Mouse (Mus musculus) liver, embryonic 11.5 days (tissue): Measurements from ENCODE around the gene Tulp3. TPM values are rescaled to one million over a fixed set of nuclear protein-coding genes. Genes with fewer than 3 reads are reported as not detected.

Source experiments
- ATAC-seq: fragments of 200-750 bp; cut with Nextera tagmentation; replicated peaks from 2 replicates; pipeline ENCODE4 v1.8.0; 2017; ENCODE audit warnings: moderate number of reproducible peaks, mild to moderate bottlenecking, moderate TSS enrichment, moderate library complexity; ENCODE audit not compliant: low FRiP score
- DNase-seq: peaks from one replicate; pipeline ENCODE4 v3.0.0-alpha.2; 2017; ENCODE audit warnings: low spot score
- H3K27ac ChIP-seq: fragments of 300-500 bp; sonication (generic); 2 replicates; pipeline ENCODE4 v1.5.1; 2014; ENCODE audit warnings: mild to moderate bottlenecking, low read depth, low read length, control low read depth
- H3K27me3 ChIP-seq: fragments of 300-500 bp; sonication (generic); replicated peaks from 2 replicates; pipeline ENCODE4 v1.6.1; 2014; ENCODE audit warnings: low read length, mixed read lengths; ENCODE audit not compliant: control insufficient read depth, insufficient read depth
- H3K36me3 ChIP-seq: fragments of 300-500 bp; sonication (generic); 2 replicates; pipeline ENCODE4 v1.6.1; 2014; ENCODE audit warnings: mild to moderate bottlenecking, low read length, moderate library complexity, mixed read lengths; ENCODE audit not compliant: control insufficient read depth, insufficient read depth
- H3K4me1 ChIP-seq: fragments of 300-500 bp; sonication (generic); replicated peaks from 2 replicates; pipeline ENCODE4 v1.6.1; 2014; ENCODE audit warnings: low read length, mixed read lengths; ENCODE audit not compliant: control insufficient read depth, insufficient read depth
- H3K4me2 ChIP-seq: fragments of 300-500 bp; sonication (generic); 2 replicates; pipeline ENCODE4 v1.6.1; 2014; ENCODE audit warnings: mild to moderate bottlenecking, control low read depth, moderate library complexity
- H3K4me3 ChIP-seq: fragments of 300-500 bp; sonication (generic); 2 replicates; pipeline ENCODE4 v1.5.1; 2014; ENCODE audit warnings: low read depth, low read length, control low read depth
- H3K9ac ChIP-seq: fragments of 300-500 bp; sonication (generic); 2 replicates; pipeline ENCODE4 v1.6.1; 2014; ENCODE audit warnings: low read depth, low read length, control low read depth
- H3K9me3 ChIP-seq: fragments of 300-500 bp; sonication (generic); 2 replicates; pipeline ENCODE4 v1.6.1; 2016; ENCODE audit warnings: low read length, inconsistent platforms, mixed read lengths; ENCODE audit not compliant: control insufficient read depth
- WGBS: fragments of 180-500 bp; shearing (Covaris S2); extraction: QIAGEN DNeasy Blood & Tissue Kit; methylation state at CpG from one replicate; pipeline ENCODE4 v1.1.7; 2014; 5-methylcytosine and 5-hydroxymethylcytosine counted together
- polyA plus RNA-seq: library from polyadenylated mRNA; unstranded; fragments of >200 nt; fragmentation: Nextera tagmentation; extraction: Ambion mirVana; gene quantifications from 2 replicates; pipeline ENCODE4 v1.2.1, GENCODE M21; 2014

Gene Tulp3
- polyA plus RNA-seq, 1 experiment from 2014 or later = 10.1 TPM

- no peak overlapping the region for H3K4me3 ChIP-seq
- ATAC-seq (no peak; the same call in 1 of the 2 replicates), DNase-seq (no peak)
- peaks cover 42% of the 10 kb centered on the region for H3K27me3 ChIP-seq
- H3K36me3 ChIP-seq = no peaks in the 10 kb centered on the region
- no peak overlapping the region for H3K27ac ChIP-seq
- no peak overlapping the region for H3K9ac ChIP-seq
- H3K4me2 ChIP-seq = peak overlapping the region; percentile 1; the same call in 1 of the 2 replicates
- 0 out of 2 replicates have a peak, but pooled peaks cover 9% of the 10 kb centered on the region for H3K4me1 ChIP-seq
- no peaks in the 10 kb centered on the region for H3K9me3 ChIP-seq
- WGBS = 31% methylated on average over 11 of the region's 11 CpGs
Measured at GRCm38 (mm10) chr6:128296750-128297393, 58.8 kb downstream of the Tulp3 start.

- Histone ChIP-seq H3K4me1 (0 out of 2 replicates have a peak, but pooled peaks cover 9% of the 10 kb centered on the region), H3K4me3 (no peak overlapping the region), H3K36me3 (no peaks in the 10 kb centered on the region), H3K9me3 (no peaks in the 10 kb centered on the region), H3K27me3 (peaks cover 35% of the 10 kb centered on the region), H3K9ac (no peak overlapping the region), H3K27ac (no peak overlapping the region), H3K4me2 (no peak overlapping the region; the same call in 1 of the 2 replicates)
- no peak for DNase-seq
- peak; percentile 32; the same call in 1 of the 2 replicates for ATAC-seq
- WGBS = 38% methylated on average over 6 of the region's 6 CpGs
Measured at GRCm38 (mm10) chr6:128295876-128296749, 59.5 kb downstream of the Tulp3 start.

GRCm38 (mm10) chr6:128291284-128291683 is 64.4 kb downstream of the Tulp3 start:
- DNase-seq (no peak), ATAC-seq (no peak)
- 85% methylated on average over 5 of the region's 5 CpGs for WGBS
- no peaks in the 10 kb centered on the region for H3K9me3 ChIP-seq
- no peak overlapping the region for H3K4me2 ChIP-seq
- no peaks in the 10 kb centered on the region for H3K36me3 ChIP-seq
- no peak overlapping the region for H3K4me3 ChIP-seq
- peaks cover 7% of the 10 kb centered on the region for H3K4me1 ChIP-seq
- no peaks in the 10 kb centered on the region for H3K27me3 ChIP-seq
- H3K9ac ChIP-seq = no peak overlapping the region
- H3K27ac ChIP-seq = no peak overlapping the region

GRCm38 (mm10) chr6:128288681-128289080 is 67.0 kb downstream of the Tulp3 start:
- H3K27me3 ChIP-seq = no peaks in the 10 kb centered on the region
- 78% methylated on average over 6 of the region's 6 CpGs for WGBS
- no peak overlapping the region for H3K4me3 ChIP-seq
- ATAC-seq (no peak), DNase-seq (no peak)
- H3K4me2 ChIP-seq = no peak overlapping the region
- H3K4me1 ChIP-seq = peaks cover 13% of the 10 kb centered on the region
- H3K27ac ChIP-seq = no peak overlapping the region
- H3K9ac ChIP-seq = no peak overlapping the region
- H3K36me3 ChIP-seq = no peaks in the 10 kb centered on the region
- H3K9me3 ChIP-seq = no peaks in the 10 kb centered on the region

- Histone ChIP-seq H3K27ac (no peak overlapping the region), H3K9me3 (no peaks in the 10 kb centered on the region), H3K4me1 (peaks cover 13% of the 10 kb centered on the region), H3K4me2 (peak overlapping the region; percentile 56), H3K9ac (peak overlapping the region; percentile 13; the same call in 1 of the 2 replicates), H3K4me3 (no peak overlapping the region), H3K27me3 (no peaks in the 10 kb centered on the region), H3K36me3 (no peaks in the 10 kb centered on the region)
- 4% methylated on average over 16 of the region's 16 CpGs for WGBS
- DNase-seq = peak; percentile 68
- peak; percentile 76 for ATAC-seq
Measured at GRCm38 (mm10) chr6:128285792-128286430, 69.7 kb downstream of the Tulp3 start.

GRCm38 (mm10) chr6:128282126-128282525 is 73.5 kb downstream of the Tulp3 start:
- Histone ChIP-seq H3K4me2 (no peak overlapping the region), H3K9ac (no peak overlapping the region), H3K27me3 (no peaks in the 10 kb centered on the region), H3K9me3 (no peaks in the 10 kb centered on the region), H3K27ac (no peak overlapping the region), H3K4me1 (peaks cover 13% of the 10 kb centered on the region), H3K36me3 (no peaks in the 10 kb centered on the region), H3K4me3 (no peak overlapping the region)
- no peak for ATAC-seq
- WGBS = 69% methylated on average over 3 of the region's 3 CpGs
- DNase-seq = no peak

- Histone ChIP-seq H3K4me3 (no peak overlapping the region), H3K4me2 (no peak overlapping the region), H3K9ac (no peak overlapping the region), H3K27me3 (no peaks in the 10 kb centered on the region), H3K27ac (no peak overlapping the region), H3K36me3 (no peaks in the 10 kb centered on the region), H3K4me1 (peaks cover 4% of the 10 kb centered on the region), H3K9me3 (no peaks in the 10 kb centered on the region)
- WGBS = 48% methylated on average over 14 of the region's 14 CpGs
- no peak for ATAC-seq
- DNase-seq = no peak
Measured at GRCm38 (mm10) chr6:128280472-128281145, 75.0 kb downstream of the Tulp3 start.

GRCm38 (mm10) chr6:128279608-128280007 is 76.0 kb downstream of the Tulp3 start:
- Histone ChIP-seq H3K4me3 (no peak overlapping the region), H3K9ac (no peak overlapping the region), H3K27ac (no peak overlapping the region), H3K4me2 (no peak overlapping the region), H3K27me3 (no peaks in the 10 kb centered on the region), H3K9me3 (no peaks in the 10 kb centered on the region), H3K4me1 (no peaks in the 10 kb centered on the region), H3K36me3 (no peaks in the 10 kb centered on the region)
- 50% methylated on average over 5 of the region's 5 CpGs for WGBS
- DNase-seq = no peak
- no peak for ATAC-seq
